Mouse (Mus musculus) heart, adult 2 months (tissue): ENCODE results near the gene C1qtnf5.
A peak's percentile ranks its signal among the peaks of the same experiment; 100 is the strongest.

Experiments
- CTCF ChIP-seq: fragments of 200-600 bp; IDR thresholded peaks from 2 replicates; pipeline ENCODE4 v1.8.1; 2022; ENCODE audit warnings: antibody characterized with exemption, mild to moderate bottlenecking, moderate library complexity
- EP300 ChIP-seq: fragments of 200-500 bp; IDR thresholded peaks from 2 replicates; pipeline ENCODE4 v1.6.1; 2011; ENCODE audit warnings: low read depth, low read length, control low read depth; ENCODE audit not compliant: insufficient read depth
- POLR2A ChIP-seq: fragments of 200-500 bp; IDR thresholded peaks from 2 replicates; pipeline ENCODE4 v1.6.1; 2011; ENCODE audit warnings: mild to moderate bottlenecking, low read depth, low read length, control low read depth; ENCODE audit not compliant: insufficient read depth

GRCm38 (mm10) chr9:44113105-44113789 is 6.2 kb downstream of the C1qtnf5 start, which contains the start of the genes Gm49380 and Rnf26:
- peak; percentile 65 for TF ChIP-seq POLR2A
- TF ChIP-seq CTCF, result no peak
- peak; percentile 52; the same call in 1 of the 2 replicates for TF ChIP-seq EP300
